Mouse (Mus musculus): ENCODE measurements around the gene Zbtb39. TPM values are rescaled to one million over a fixed set of nuclear protein-coding genes. Genes with fewer than 3 reads are reported as not detected.
"Not testable (repeated sequence)": the region's sequence is repeated elsewhere in the genome, so short reads cannot be mapped to it uniquely, and the experiment has no call there.

Zbtb39 gene
- polyA plus RNA-seq, 1 experiment, result 3.9 TPM

GRCm38 (mm10) chr10:127776011-127776410 is 36.7 kb downstream of the Zbtb39 start, which contains the start of gene Rdh9:
Rdh9 (plus strand) TSS chr10:127776386.
- TF ChIP-seq POLR2A (IDR thresholded peaks at IDR 0.05; ENCODE audit: borderline replicate concordance, control insufficient read depth, low read depth, low read length) (no peak), CTCF (IDR thresholded peaks at IDR 0.05; ENCODE audit: control insufficient read depth, insufficient read depth, low read length) (no peak)
- Histone ChIP-seq H3K27ac (ENCODE audit: control insufficient read depth, insufficient read depth, low read depth, low read length, poor library complexity) (no peak within 1 kb of the TSS), H3K4me1 (ENCODE audit: control insufficient read depth, insufficient read depth, low read length) (no peaks in the 10 kb centered on the region), H3K4me3 (replicated peaks; ENCODE audit: control insufficient read depth, low read depth, low read length) (no peak within 1 kb of the TSS)
- WGBS, result 54% methylated on average over 2 of the region's 2 CpGs

GRCm38 (mm10) chr10:127782321-127782720 is 43.0 kb downstream of the Zbtb39 start:
- not testable (repeated sequence) for H3K4me3 ChIP-seq (replicated peaks; ENCODE audit: control insufficient read depth, low read depth, low read length); H3K27ac ChIP-seq (ENCODE audit: control insufficient read depth, insufficient read depth, low read depth, low read length, poor library complexity); H3K4me1 ChIP-seq (ENCODE audit: control insufficient read depth, insufficient read depth, low read length)
- WGBS, result 90% methylated on average over 17 of the region's 17 CpGs

- 77% methylated on average over 1 of the region's 1 CpGs for WGBS
- H3K27ac ChIP-seq (ENCODE audit: control insufficient read depth, insufficient read depth, low read depth, low read length, poor library complexity); H3K4me1 ChIP-seq (ENCODE audit: control insufficient read depth, insufficient read depth, low read length); H3K4me3 ChIP-seq (replicated peaks; ENCODE audit: control insufficient read depth, low read depth, low read length): not testable (repeated sequence)
Observed at GRCm38 (mm10) chr10:127785411-127785810, 46.1 kb downstream of the Zbtb39 start.

Other genes starting within 250 kb of the Zbtb39 start
- 2.4 and 5.0 TPM in 2 replicates for gene Stac3, start 237.9 kb upstream of the Zbtb39 start, polyA plus RNA-seq (2011; ENCODE audit: insufficient read depth, insufficient read length, low replicate concordance, missing spikeins)
- gene Ndufa4l2, start 224.6 kb upstream of the Zbtb39 start, polyA plus RNA-seq (2011; ENCODE audit: insufficient read depth, insufficient read length, low replicate concordance, missing spikeins), result not detected in 2 replicates
- gene Shmt2, start 217.1 kb upstream of the Zbtb39 start, polyA plus RNA-seq (2011; ENCODE audit: insufficient read depth, insufficient read length, low replicate concordance, missing spikeins), result 36.7 and 39.9 TPM in 2 replicates
- gene Nxph4, start 205.0 kb upstream of the Zbtb39 start, polyA plus RNA-seq (2011; ENCODE audit: insufficient read depth, insufficient read length, low replicate concordance, missing spikeins), result not detected in 2 replicates
- 23.5 and 48.3 TPM in 2 replicates for gene Lrp1, start 118.4 kb upstream of the Zbtb39 start, polyA plus RNA-seq (2011; ENCODE audit: insufficient read depth, insufficient read length, low replicate concordance, missing spikeins)
- 31.6 and 60.1 TPM in 2 replicates for gene Stat6, start 96.6 kb upstream of the Zbtb39 start, polyA plus RNA-seq (2011; ENCODE audit: insufficient read depth, insufficient read length, low replicate concordance, missing spikeins)
- 6.7 and 7.3 TPM in 2 replicates for gene Nemp1, start 72.6 kb upstream of the Zbtb39 start, polyA plus RNA-seq (2011; ENCODE audit: insufficient read depth, insufficient read length, low replicate concordance, missing spikeins)
- 3.3 and 4.0 TPM in 2 replicates for gene Nab2, start 71.0 kb upstream of the Zbtb39 start, polyA plus RNA-seq (2011; ENCODE audit: insufficient read depth, insufficient read length, low replicate concordance, missing spikeins)
- gene Myo1a, start 34.4 kb upstream of the Zbtb39 start, polyA plus RNA-seq (2011; ENCODE audit: insufficient read depth, insufficient read length, low replicate concordance, missing spikeins), result 1.4 and 1.7 TPM in 2 replicates
- 8.4 and 13.8 TPM in 2 replicates for gene Tac2, start 15.1 kb upstream of the Zbtb39 start, polyA plus RNA-seq (2011; ENCODE audit: insufficient read depth, insufficient read length, low replicate concordance, missing spikeins)
- gene Gpr182, start 12.2 kb downstream of the Zbtb39 start, polyA plus RNA-seq (2011; ENCODE audit: insufficient read depth, insufficient read length, low replicate concordance, missing spikeins), result 1.2 and 2.8 TPM in 2 replicates
- gene Rdh1, start 20.2 kb downstream of the Zbtb39 start, polyA plus RNA-seq (2011; ENCODE audit: insufficient read depth, insufficient read length, low replicate concordance, missing spikeins), result not detected in 2 replicates
- gene Rdh16f1, start 20.2 kb downstream of the Zbtb39 start, polyA plus RNA-seq (2011; ENCODE audit: insufficient read depth, insufficient read length, low replicate concordance, missing spikeins), result not detected in 2 replicates
- gene Rdh9, start 36.8 kb downstream of the Zbtb39 start, polyA plus RNA-seq (2011; ENCODE audit: insufficient read depth, insufficient read length, low replicate concordance, missing spikeins), result 0.55 TPM in 1 of 2 replicates, not detected in the other
- 0.62 TPM in 1 of 2 replicates, not detected in the other for gene Rdh16, start 61.6 kb downstream of the Zbtb39 start, polyA plus RNA-seq (2011; ENCODE audit: insufficient read depth, insufficient read length, low replicate concordance, missing spikeins)
- gene Rdh19, start 110.4 kb downstream of the Zbtb39 start, polyA plus RNA-seq (2011; ENCODE audit: insufficient read depth, insufficient read length, low replicate concordance, missing spikeins), result not detected in 2 replicates
- gene Rdh16f2, start 126.9 kb downstream of the Zbtb39 start, polyA plus RNA-seq (2011; ENCODE audit: insufficient read depth, insufficient read length, low replicate concordance, missing spikeins), result not detected in 2 replicates
- 1.1 and 4.5 TPM in 2 replicates for gene Rdh7, start 149.3 kb downstream of the Zbtb39 start, polyA plus RNA-seq (2011; ENCODE audit: insufficient read depth, insufficient read length, low replicate concordance, missing spikeins)
- gene Sdr9c7, start 159.0 kb downstream of the Zbtb39 start, polyA plus RNA-seq (2011; ENCODE audit: insufficient read depth, insufficient read length, low replicate concordance, missing spikeins), result not detected in 2 replicates

All from bone marrow, adult 2 months (tissue).